Comparison of ENCODE assay signal across 8 mouse cellular contexts in the genomic region with DNA sequence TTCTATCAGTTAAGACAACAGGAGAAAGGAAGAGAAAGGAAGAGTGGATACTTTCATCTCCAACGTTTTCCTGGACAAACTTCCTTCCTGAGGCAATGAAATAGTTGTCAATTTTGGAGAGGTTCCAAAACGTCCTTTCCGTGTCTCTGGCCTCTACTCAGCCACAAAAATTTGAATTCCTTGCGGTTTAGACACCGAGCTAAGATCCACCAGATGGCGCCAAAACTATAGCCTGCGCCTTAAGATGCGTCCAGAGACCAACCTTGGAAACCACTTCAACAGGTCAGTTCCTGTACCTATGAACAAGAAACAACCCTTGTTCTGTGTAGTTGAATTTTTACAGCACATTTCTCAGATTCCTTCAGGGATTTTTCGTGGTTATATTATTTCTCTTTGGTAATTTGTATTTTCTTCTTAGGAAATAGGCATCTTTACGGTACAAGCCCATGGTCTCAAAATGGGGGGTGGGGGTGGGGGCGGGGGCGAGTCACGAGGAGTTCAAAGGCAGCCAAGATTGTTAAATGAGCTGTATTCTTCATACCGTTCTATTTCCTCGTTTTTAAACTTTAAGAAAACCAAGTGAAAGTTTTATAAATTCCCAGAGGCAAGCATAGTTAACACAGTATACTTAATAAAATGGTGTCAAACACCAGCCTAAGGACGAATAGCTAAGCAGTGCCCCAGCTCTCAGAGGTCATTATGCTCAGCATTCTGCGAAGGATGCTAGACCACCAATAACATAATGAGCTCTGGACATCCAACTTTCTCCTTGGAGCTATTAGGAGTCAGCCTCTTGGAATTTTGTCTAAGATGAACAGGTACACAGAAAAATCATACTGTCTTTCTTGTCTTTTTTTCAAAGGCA.
DNase-seq lines count a peak whose midpoint lies in the region; ATAC-seq and TF ChIP-seq lines count a peak whose summit lies in the region.

No protein-coding gene starts in this region.

- TF ChIP-seq CTCF in Patski (IDR thresholded peaks at IDR 0.05) = peak; percentile 76
- TF ChIP-seq CTCF in cerebellum, adult 2 months (IDR thresholded peaks at IDR 0.05; ENCODE audit: borderline replicate concordance, insufficient read depth, low read depth, low read length) = peak; percentile 93

- peak; percentile 19 for DNase-seq in Patski (ENCODE audit: low read depth, low spot score)
- peak; percentile 69 to 75 for DNase-seq in cerebellum, adult 2 months
- DNase-seq in layer of hippocampus, postnatal 36 days = peak; percentile 47
- DNase-seq in right cerebral cortex, postnatal 36 days (ENCODE audit: low spot score in 2 of 2) = peak; percentile 45 to 59

- no peaks in the 10 kb centered on the region for H3K27me3 ChIP-seq in Patski
- no peaks in the 10 kb centered on the region for H3K27me3 ChIP-seq in cerebellum, adult 2 months (ENCODE audit: control insufficient read depth, insufficient read depth, low read length)
- H3K27me3 ChIP-seq in hindbrain, embryonic 16.5 days (replicated peaks; ENCODE audit: control insufficient read depth, insufficient read depth, low read length) = no peaks in the 10 kb centered on the region

- in situ Hi-C loops in Patski (cut with MboI; ENCODE audit: low pct_unique_long_range_greater_than_20kb) = loop anchor here (10.0 to 25.0 kb wide), 2 partner anchors 466 to 1049 kb away; no protein-coding TSS in a partner anchor

- no peak overlapping the region; the same call in 1 of the 2 replicates for H3K4me2 ChIP-seq in hindbrain, embryonic 16.5 days (ENCODE audit: low read length)

- no peak for TF ChIP-seq POLR2A in cerebellum, adult 2 months (IDR thresholded peaks at IDR 0.05; ENCODE audit: borderline replicate concordance, insufficient read depth, low read length)

- POLR2A ChIA-PET in Patski (lab: Charles Lee) = no interaction called here

- no peak overlapping the region for H3K27ac ChIP-seq in cerebellum, adult 2 months (ENCODE audit: insufficient read depth, low read length)
- no peak overlapping the region for H3K27ac ChIP-seq in hindbrain, embryonic 16.5 days (ENCODE audit: low read depth, low read length)

- peak; percentile 90 for ATAC-seq in Patski
- ATAC-seq in frontal cortex, adult (ENCODE audit: low TSS enrichment) = peak; percentile 95
- peak; percentile 94 for ATAC-seq in hindbrain, embryonic 16.5 days
- ATAC-seq in megakaryocyte progenitor cell, adult 5-6 weeks (replicated peaks; ENCODE audit: poor library complexity) = peak; percentile 95
- ATAC-seq in erythroid progenitor cell, adult 5-6 weeks (replicated peaks; ENCODE audit: low FRiP score, poor library complexity, severe bottlenecking) = no peak

- H3K4me1 ChIP-seq in cerebellum, adult 2 months (ENCODE audit: control insufficient read depth, insufficient read depth, low read length) = no peaks in the 10 kb centered on the region
- no peaks in the 10 kb centered on the region for H3K4me1 ChIP-seq in hindbrain, embryonic 16.5 days (ENCODE audit: control insufficient read depth, insufficient read depth, low read depth, low read length)

- 30% methylated on average over 17 of the region's 17 CpGs for WGBS in cerebellum, adult 2 months
- WGBS in hindbrain, embryonic 16.5 days = 33% methylated on average over 17 of the region's 17 CpGs

- H3K9me3 ChIP-seq in hindbrain, embryonic 16.5 days (ENCODE audit: control insufficient read depth, low read length) = no peaks in the 10 kb centered on the region

- no peak overlapping the region for H3K9ac ChIP-seq in hindbrain, embryonic 16.5 days (ENCODE audit: low read depth, low read length)

- no peaks in the 10 kb centered on the region for H3K36me3 ChIP-seq in hindbrain, embryonic 16.5 days (ENCODE audit: control insufficient read depth, insufficient read depth, low read length)

- no peak overlapping the region for H3K4me3 ChIP-seq in cerebellum, adult 2 months (replicated peaks; ENCODE audit: insufficient read depth, low read depth, low read length)
- no peak overlapping the region for H3K4me3 ChIP-seq in hindbrain, embryonic 16.5 days (ENCODE audit: low read length)

- CTCF ChIA-PET in Patski (lab: Charles Lee) = interaction anchor here (0.9 to 2.6 kb wide), 11 partner anchors 11 to 477 kb away, joined by 3 to 11 read pairs (median 4); no protein-coding TSS in a partner anchor

Comparison
In these comparisons a context has a peak if more than half of its experiments do, and no peak if none do; other contexts are left out.
1. DNase-seq: peak in every context shown above with its lines; median percentile 72 in cerebellum, adult 2 months; 52 in right cerebral cortex, postnatal 36 days; 47 in layer of hippocampus, postnatal 36 days; 19 in Patski.